Mouse (Mus musculus) heart, adult 2 months (tissue): ENCODE measurements around the gene Lpcat4. TPM values are rescaled to one million over a fixed set of nuclear protein-coding genes. Genes with fewer than 3 reads are reported as not detected.
A peak's percentile ranks its signal among the peaks of the same experiment; 100 is the strongest.

Experiments used
- DNase-seq, 2 experiments: peaks; one replicate each; pipeline ENCODE4 v3.0.0; 2021
- H3K27ac ChIP-seq: fragments of 200-600 bp; 2 replicates; pipeline ENCODE4 v1.8.1; 2022
- H3K27me3 ChIP-seq: fragments of 200-500 bp; 2 replicates; pipeline ENCODE4 v1.6.1; 2012; ENCODE audit warnings: mild to moderate bottlenecking, low read length, inconsistent platforms, mixed read lengths; ENCODE audit not compliant: control insufficient read depth, insufficient read depth
- H3K36me3 ChIP-seq: fragments of 200-500 bp; 2 replicates; pipeline ENCODE4 v1.6.1; 2012; ENCODE audit warnings: low read length, inconsistent platforms; ENCODE audit not compliant: control insufficient read depth, insufficient read depth
- H3K4me1 ChIP-seq: fragments of 200-500 bp; 2 replicates; pipeline ENCODE4 v1.6.1; 2011; ENCODE audit warnings: low read length; ENCODE audit not compliant: control insufficient read depth, insufficient read depth
- H3K4me3 ChIP-seq: fragments of 200-600 bp; 2 replicates; pipeline ENCODE4 v1.8.1; 2022
- H3K79me2 ChIP-seq: fragments of 200-500 bp; replicated peaks from 2 replicates; pipeline ENCODE4 v1.6.1; 2012; ENCODE audit warnings: mild to moderate bottlenecking, inconsistent platforms, low read length, moderate library complexity, mixed read lengths; ENCODE audit not compliant: control insufficient read depth, insufficient read depth
- H3K9ac ChIP-seq: fragments of 200-500 bp; 2 replicates; pipeline ENCODE4 v1.6.1; 2012; ENCODE audit warnings: low read depth, mild to moderate bottlenecking, control low read depth, inconsistent platforms, low read length, mixed read lengths
- CTCF ChIP-seq: fragments of 200-600 bp; IDR thresholded peaks from 2 replicates; pipeline ENCODE4 v1.8.1; 2022; ENCODE audit warnings: antibody characterized with exemption, mild to moderate bottlenecking, moderate library complexity
- EP300 ChIP-seq: fragments of 200-500 bp; IDR thresholded peaks from 2 replicates; pipeline ENCODE4 v1.6.1; 2011; ENCODE audit warnings: low read depth, low read length, control low read depth; ENCODE audit not compliant: insufficient read depth
- POLR2A ChIP-seq: fragments of 200-500 bp; IDR thresholded peaks from 2 replicates; pipeline ENCODE4 v1.6.1; 2011; ENCODE audit warnings: mild to moderate bottlenecking, low read depth, low read length, control low read depth; ENCODE audit not compliant: insufficient read depth
- WGBS: fragments of 180-500 bp; shearing (Covaris S2); methylation state at CpG from one replicate; pipeline ENCODE4 v1.1.7; 2018; 5-methylcytosine and 5-hydroxymethylcytosine counted together
- intact Hi-C: fragments of 180-260 bp; cut with DNase I; formaldehyde crosslinking; loops from one replicate; pipeline ENCODE4 v1.15.1; 2025
- polyA plus RNA-seq: library from polyadenylated mRNA; depleted of rRNA; stranded (reverse); fragments of >200 nt; gene quantifications from 2 replicates; pipeline ENCODE4 v1.2.3, GENCODE M21; 2012
- total RNA-seq, 2 experiments: library from RNA; stranded (reverse); gene quantifications; 2 replicates each; pipeline ENCODE4 v1.2.3; 2021

Gene Lpcat4
- total and polyA plus RNA-seq, 3 experiments: 2.3 to 11.4 (median 2.3) TPM

GRCm38 (mm10) chr2:112249780-112250453 lies 10.6 kb downstream of the Lpcat4 start:
- 88% methylated on average over 10 of the region's 10 CpGs for WGBS
- no peaks in the 10 kb centered on the region for H3K79me2 ChIP-seq
- DNase-seq: no peak
- no peaks in the 10 kb centered on the region for H3K27me3 ChIP-seq
- no peak overlapping the region for H3K9ac ChIP-seq
- TF ChIP-seq POLR2A (no peak), EP300 (no peak), CTCF (no peak)
- H3K36me3 ChIP-seq: no peaks in the 10 kb centered on the region
- H3K27ac ChIP-seq: no peak overlapping the region
- H3K4me1 ChIP-seq: no peaks in the 10 kb centered on the region
- intact Hi-C loops: no loop called here
- H3K4me3 ChIP-seq: no peak overlapping the region

DNA sequence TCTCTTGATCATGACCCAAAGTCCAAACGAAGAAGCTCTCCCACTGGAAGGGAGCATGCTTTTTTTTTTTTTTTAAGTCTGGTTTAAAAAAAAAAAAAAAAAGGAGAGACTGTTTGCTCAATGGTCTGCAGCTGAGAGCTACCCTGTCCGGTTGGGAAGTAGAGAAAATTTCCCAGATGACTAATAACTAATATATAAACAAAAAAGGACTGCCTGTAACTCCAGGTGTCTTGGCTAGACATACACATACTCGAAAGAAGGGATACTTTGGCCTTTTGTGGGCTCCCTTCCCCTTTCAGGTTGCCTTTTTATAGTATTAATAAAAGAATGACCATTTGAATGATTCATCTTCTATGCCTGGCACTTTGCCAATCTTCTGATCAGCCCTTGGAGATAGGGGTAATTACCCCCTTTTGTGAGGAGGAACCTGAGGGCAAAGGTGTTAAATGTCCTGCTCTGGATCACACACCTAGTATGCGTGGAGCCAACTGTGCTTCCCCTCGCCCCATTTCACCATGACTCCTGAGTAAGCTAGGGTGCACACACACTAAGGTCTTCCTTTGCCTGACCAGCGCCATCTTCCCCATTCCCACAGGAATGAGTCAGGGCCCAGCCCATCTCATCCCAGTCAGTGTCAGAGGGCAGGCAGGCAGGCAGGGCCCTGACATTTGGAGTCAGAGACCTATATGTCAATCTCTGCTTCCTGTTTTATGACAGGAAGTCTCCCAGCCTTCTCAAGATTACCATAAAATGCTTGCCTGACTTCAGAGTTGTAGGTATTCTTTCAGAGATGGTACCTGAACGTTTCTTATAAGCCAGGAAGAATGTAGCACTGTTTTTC lies 15.6 kb downstream of the Lpcat4 start:
- 72% methylated on average over 7 of the region's 7 CpGs for WGBS

GRCm38 (mm10) chr2:112259241-112259962 lies 20.1 kb downstream of the Lpcat4 start, which contains the start of gene Nutm1:
Gene Nutm1, minus strand, starts transcription at chr2:112259291.
- H3K4me3 ChIP-seq: no peak within 1 kb of the TSS
- DNase-seq: peak in 1 of 2 experiments; percentile 27
- no peaks in the 10 kb centered on the region for H3K36me3 ChIP-seq
- no peak for TF ChIP-seq POLR2A
- TF ChIP-seq CTCF: peak; percentile 25; the same call in 1 of the 2 replicates
- no peak within 1 kb of the TSS for H3K9ac ChIP-seq
- H3K79me2 ChIP-seq: no peaks in the 10 kb centered on the region
- no peaks in the 10 kb centered on the region; the same call in 1 of the 2 replicates for H3K4me1 ChIP-seq
- no peaks in the 10 kb centered on the region for H3K27me3 ChIP-seq
- no peak within 1 kb of the TSS for H3K27ac ChIP-seq
- intact Hi-C loops: loop anchor here (5.0 kb wide), 1 partner anchor 62 kb away; no protein-coding TSS in a partner anchor
- WGBS: 60% methylated on average over 10 of the region's 10 CpGs

More for the DNA sequence above, 15.6 kb downstream of the Lpcat4 start:
- Histone ChIP-seq H3K36me3 (no peaks in the 10 kb centered on the region), H3K4me1 (no peaks in the 10 kb centered on the region), H3K79me2 (no peaks in the 10 kb centered on the region), H3K4me3 (no peak overlapping the region), H3K27ac (no peak overlapping the region), H3K27me3 (no peaks in the 10 kb centered on the region), H3K9ac (no peak overlapping the region)
- intact Hi-C loops: loop anchor here (5.0 kb wide), 1 partner anchor 58 kb away; no protein-coding TSS in a partner anchor
- TF ChIP-seq POLR2A: no peak
- TF ChIP-seq CTCF: no peak
- TF ChIP-seq EP300: no peak
- DNase-seq: no peak

DNA sequence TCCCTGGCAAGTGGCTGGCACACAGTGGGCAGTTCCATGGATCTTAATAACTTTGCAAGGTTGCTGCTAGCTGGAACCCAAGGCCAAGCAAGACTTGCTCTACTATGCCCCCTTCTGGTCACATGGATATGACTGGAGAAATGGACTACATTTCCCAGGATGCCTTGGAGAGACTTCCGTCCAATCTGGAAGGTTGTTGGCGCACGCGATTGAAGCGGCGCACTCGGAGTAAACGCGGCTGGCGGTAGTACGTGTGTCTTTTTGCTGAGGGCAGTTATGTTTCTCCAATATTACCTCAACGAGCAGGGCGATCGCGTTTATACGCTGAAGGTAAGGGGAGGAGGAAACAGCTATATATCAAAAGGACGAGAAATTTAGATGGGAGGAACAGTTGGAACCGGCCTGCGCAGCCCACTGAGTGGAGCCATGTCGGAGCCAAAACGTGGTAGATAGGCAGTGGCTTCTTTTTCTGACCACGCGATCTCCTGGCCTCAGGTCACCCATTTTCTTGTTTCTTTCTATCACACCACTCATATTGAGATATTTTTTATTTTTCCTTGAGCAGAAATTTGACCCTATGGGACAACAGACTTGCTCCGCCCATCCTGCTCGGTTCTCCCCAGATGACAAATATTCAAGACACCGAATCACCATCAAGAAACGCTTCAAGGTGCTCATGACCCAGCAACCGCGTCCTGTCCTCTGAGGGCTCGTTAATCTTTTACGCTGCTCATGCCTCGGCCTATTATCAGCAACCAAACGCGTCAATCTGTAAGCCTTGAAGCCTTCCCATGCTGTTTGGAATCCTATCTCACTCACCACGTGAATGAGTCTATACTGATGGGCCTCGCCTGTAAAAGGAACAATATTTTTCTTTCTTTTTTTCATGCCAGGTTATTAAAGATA lies 22.7 kb downstream of the Lpcat4 start, which contains the start of gene Nop10:
Nop10 (plus strand) TSS at position 179 of the 906 bp plus-strand sequence.
- WGBS: under 1% methylated on average over 36 of the region's 36 CpGs
- Histone ChIP-seq H3K9ac (peak within 1 kb of the TSS; percentile 79), H3K27ac (peak within 1 kb of the TSS; percentile 74), H3K36me3 (no peaks in the 10 kb centered on the region), H3K4me1 (no peaks in the 10 kb centered on the region; the same call in 1 of the 2 replicates), H3K4me3 (peak within 1 kb of the TSS; percentile 60), H3K79me2 (no peaks in the 10 kb centered on the region), H3K27me3 (no peaks in the 10 kb centered on the region)
- DNase-seq: peak; percentile 81 to 87
- intact Hi-C loops: loop anchor here (1.0 to 10.0 kb wide), 3 partner anchors 23 to 223 kb away; partner anchors contain the start of genes Chrm5, Emc4 and Lpcat4
- peak; percentile 99 for TF ChIP-seq POLR2A
- peak; percentile 77 for TF ChIP-seq EP300
- TF ChIP-seq CTCF: peak; percentile 92

DNA sequence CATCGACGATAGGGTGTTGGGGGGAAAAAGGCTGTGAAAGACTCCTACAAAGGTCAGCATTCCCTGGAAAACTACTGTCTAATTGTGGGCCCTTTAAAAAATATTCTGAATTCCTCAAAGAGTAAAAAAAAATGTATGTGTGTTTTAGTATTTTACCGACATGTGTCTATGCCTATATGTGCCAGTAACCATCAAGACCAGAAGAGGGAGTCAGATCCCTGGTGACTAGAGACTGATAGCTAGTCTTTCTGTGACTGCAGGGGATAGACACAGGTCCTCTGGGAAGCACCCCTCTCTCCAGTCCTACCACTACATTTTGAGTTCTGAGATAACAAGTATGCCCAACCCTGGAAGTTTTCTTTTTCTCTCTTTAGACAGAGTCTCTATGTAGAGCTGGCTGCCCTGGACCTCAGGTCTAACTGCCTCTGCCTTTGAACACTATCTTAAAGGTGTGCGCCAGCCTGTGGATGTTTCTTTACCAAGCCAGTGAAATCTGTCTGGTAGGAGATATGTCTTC lies 23.6 kb downstream of the Lpcat4 start:
- DNase-seq: no peak
- Histone ChIP-seq H3K9ac (no peak overlapping the region), H3K4me1 (no peaks in the 10 kb centered on the region; the same call in 1 of the 2 replicates), H3K36me3 (no peaks in the 10 kb centered on the region), H3K4me3 (peak overlapping the region; percentile 60), H3K79me2 (no peaks in the 10 kb centered on the region), H3K27ac (no peak overlapping the region; the same call in 1 of the 2 replicates), H3K27me3 (no peaks in the 10 kb centered on the region)
- TF ChIP-seq EP300 (no peak), CTCF (peak; percentile 52)
- WGBS: 28% methylated on average over 4 of the region's 4 CpGs
- intact Hi-C loops: loop anchor here (10.0 kb wide), 1 partner anchor 222 kb away; the partner anchor contains the start of gene Chrm5
